Mouse (Mus musculus): ENCODE measurements at regions not wholly inside any gene's neighbourhood (a gene's known extent, or its start where the extent isn't known, plus 50 kb on each side); places are given as distances from the start of the nearest gene placed in this dataset.

- 37% methylated on average over 6 of the region's 6 CpGs for WGBS
- peaks cover 14% of the 10 kb centered on the region for H3K4me1 ChIP-seq (ENCODE audit: insufficient read depth, low read depth, low read length)
- H3K27me3 ChIP-seq (replicated peaks; ENCODE audit: insufficient read depth, low read length) = no peaks in the 10 kb centered on the region
- DNase-seq (ENCODE audit: low spot score) (peak; percentile 70), ATAC-seq (peak; percentile 18)
- no peaks in the 10 kb centered on the region for H3K36me3 ChIP-seq (ENCODE audit: insufficient read depth, low read length)
- H3K4me3 ChIP-seq (ENCODE audit: low read depth, low read length) = no peak overlapping the region
- H3K9ac ChIP-seq (replicated peaks; ENCODE audit: low read depth) = no peak overlapping the region
- H3K4me2 ChIP-seq (replicated peaks; ENCODE audit: low read depth, low read length) = no peak overlapping the region
- H3K27ac ChIP-seq (ENCODE audit: low read length) = peak overlapping the region; percentile 58
- H3K9me3 ChIP-seq (ENCODE audit: low read length) = no peaks in the 10 kb centered on the region
- no peak for TF ChIP-seq EP300 (IDR thresholded peaks at IDR 0.05)
- TF ChIP-seq CTCF (IDR thresholded peaks at IDR 0.05) = no peak
These were observed 100.9 kb downstream of the Zfp36l1 start for GRCm38 (mm10) chr12:80011916-80012315.

GRCm38 (mm10) chr12:80010947-80011346 lies 101.9 kb downstream of the Zfp36l1 start:
- WGBS = 37% methylated on average over 1 of the region's 1 CpGs
- H3K27me3 ChIP-seq (replicated peaks; ENCODE audit: insufficient read depth, low read length) = no peaks in the 10 kb centered on the region
- DNase-seq (ENCODE audit: low spot score) (peak; percentile 87), ATAC-seq (peak; percentile 62)
- H3K9ac ChIP-seq (replicated peaks; ENCODE audit: low read depth) = no peak overlapping the region
- no peaks in the 10 kb centered on the region for H3K36me3 ChIP-seq (ENCODE audit: insufficient read depth, low read length)
- peaks cover 14% of the 10 kb centered on the region for H3K4me1 ChIP-seq (ENCODE audit: insufficient read depth, low read depth, low read length)
- TF ChIP-seq CTCF (IDR thresholded peaks at IDR 0.05) = no peak
- peak; percentile 77 for TF ChIP-seq EP300 (IDR thresholded peaks at IDR 0.05)
- H3K4me3 ChIP-seq (ENCODE audit: low read depth, low read length) = no peak overlapping the region
- no peak overlapping the region for H3K4me2 ChIP-seq (replicated peaks; ENCODE audit: low read depth, low read length)
- no peaks in the 10 kb centered on the region for H3K9me3 ChIP-seq (ENCODE audit: low read length)
- no peak overlapping the region for H3K27ac ChIP-seq (ENCODE audit: low read length)

DNA sequence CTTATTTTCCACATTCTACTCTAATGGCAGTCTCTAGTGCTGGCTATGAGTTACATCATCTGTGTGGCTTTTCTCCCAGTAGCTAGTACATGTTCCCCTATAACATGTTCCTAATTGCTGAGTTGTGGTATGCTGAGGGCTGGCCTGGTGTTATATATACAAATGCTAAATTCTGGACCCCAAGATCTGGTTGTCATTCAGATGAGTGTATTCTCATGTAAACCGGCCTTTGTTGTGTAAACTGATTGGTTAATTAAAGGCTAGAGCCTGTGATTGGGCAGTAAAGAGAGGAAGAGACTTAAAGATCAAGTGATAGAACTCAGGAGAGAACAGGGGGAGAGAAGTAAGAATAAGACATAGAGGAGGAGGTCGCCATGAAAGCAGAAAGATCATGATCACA lies 102.6 kb downstream of the Zfp36l1 start:
- no peaks in the 10 kb centered on the region for H3K36me3 ChIP-seq (ENCODE audit: insufficient read depth, low read length)
- H3K9ac ChIP-seq (replicated peaks; ENCODE audit: low read depth) = no peak overlapping the region
- TF ChIP-seq EP300 (IDR thresholded peaks at IDR 0.05) (no peak), CTCF (IDR thresholded peaks at IDR 0.05) (no peak)
- H3K4me3 ChIP-seq (ENCODE audit: low read depth, low read length) = no peak overlapping the region
- DNase-seq (ENCODE audit: low spot score) (peak; percentile 36), ATAC-seq (no peak)
- 66% methylated on average over 2 of the region's 2 CpGs for WGBS
- peak overlapping the region; percentile 14; the same call in 1 of the 2 replicates for H3K27ac ChIP-seq (ENCODE audit: low read length)
- no peaks in the 10 kb centered on the region for H3K9me3 ChIP-seq (ENCODE audit: low read length)
- no peaks in the 10 kb centered on the region for H3K27me3 ChIP-seq (replicated peaks; ENCODE audit: insufficient read depth, low read length)
- H3K4me2 ChIP-seq (replicated peaks; ENCODE audit: low read depth, low read length) = no peak overlapping the region
- peaks cover 14% of the 10 kb centered on the region for H3K4me1 ChIP-seq (ENCODE audit: insufficient read depth, low read depth, low read length)

DNA sequence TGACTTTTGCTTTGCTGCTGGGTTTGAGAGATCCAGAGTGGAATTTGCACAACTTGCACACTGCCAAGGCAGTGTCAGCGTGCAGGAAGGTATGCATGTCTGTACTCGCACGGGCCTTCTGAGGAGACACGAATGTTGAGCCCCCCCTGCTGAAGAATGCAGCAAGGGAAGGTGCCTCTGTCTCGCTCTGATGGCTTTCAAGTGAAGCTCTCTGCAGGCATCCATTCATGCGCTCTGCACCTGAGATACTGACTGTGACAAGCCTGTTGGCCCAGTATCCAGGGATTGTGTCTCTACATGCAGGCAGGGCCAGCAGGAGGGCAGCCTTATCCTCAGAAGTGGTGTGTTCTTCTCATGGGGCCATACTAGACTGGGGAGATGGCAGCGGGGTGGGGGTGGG lies 105.0 kb downstream of the Zfp36l1 start:
- DNase-seq (ENCODE audit: low spot score) (no peak), ATAC-seq (no peak)
- H3K9me3 ChIP-seq (ENCODE audit: low read length) = no peaks in the 10 kb centered on the region
- 49% methylated on average over 7 of the region's 7 CpGs for WGBS
- TF ChIP-seq CTCF (IDR thresholded peaks at IDR 0.05) (no peak), EP300 (IDR thresholded peaks at IDR 0.05) (no peak)
- H3K27ac ChIP-seq (ENCODE audit: low read length) = no peak overlapping the region
- H3K9ac ChIP-seq (replicated peaks; ENCODE audit: low read depth) = no peak overlapping the region
- no peak overlapping the region for H3K4me3 ChIP-seq (ENCODE audit: low read depth, low read length)
- H3K4me2 ChIP-seq (replicated peaks; ENCODE audit: low read depth, low read length) = no peak overlapping the region
- peaks cover 8% of the 10 kb centered on the region for H3K4me1 ChIP-seq (ENCODE audit: insufficient read depth, low read depth, low read length)
- no peaks in the 10 kb centered on the region for H3K27me3 ChIP-seq (replicated peaks; ENCODE audit: insufficient read depth, low read length)
- no peaks in the 10 kb centered on the region for H3K36me3 ChIP-seq (ENCODE audit: insufficient read depth, low read length)

DNA sequence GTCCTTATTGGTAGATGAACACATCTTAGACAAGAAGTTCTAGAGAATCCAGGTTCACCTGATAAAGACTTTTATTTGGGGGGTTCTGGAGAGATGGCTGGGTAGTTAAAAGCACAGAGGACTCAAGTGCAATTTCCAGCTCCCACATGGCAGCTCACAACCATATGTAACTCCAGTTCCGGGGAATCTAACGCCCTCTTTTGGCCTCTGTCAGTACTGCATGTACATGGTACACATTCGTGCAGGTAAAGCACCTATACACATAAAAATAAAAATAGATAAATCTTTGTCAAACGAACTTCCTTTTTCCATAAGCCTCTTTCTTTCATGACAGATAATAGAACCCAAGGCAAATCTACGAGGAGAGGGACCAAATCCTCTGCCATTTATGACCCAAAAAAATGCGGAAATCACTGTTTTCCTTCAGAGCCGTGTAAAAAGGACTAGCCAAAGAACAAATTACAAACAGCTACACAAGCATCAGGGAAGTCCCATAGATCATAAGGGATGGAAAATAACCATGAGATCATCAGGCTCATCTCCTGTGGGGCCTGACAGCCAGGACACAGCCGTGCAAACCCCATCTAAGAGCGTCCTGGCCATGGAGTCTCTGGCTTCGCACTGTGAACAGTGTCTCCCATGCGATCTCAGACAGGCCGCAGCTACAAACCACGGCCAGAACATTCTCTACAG lies 107.4 kb downstream of the Zfp36l1 start:
- H3K27ac ChIP-seq (ENCODE audit: low read length) = no peak overlapping the region
- 0 out of 2 replicates have a peak, but pooled peaks have one; percentile 7 for TF ChIP-seq CTCF (IDR thresholded peaks at IDR 0.05)
- TF ChIP-seq EP300 (IDR thresholded peaks at IDR 0.05) = no peak
- H3K9ac ChIP-seq (replicated peaks; ENCODE audit: low read depth) = no peak overlapping the region

DNA sequence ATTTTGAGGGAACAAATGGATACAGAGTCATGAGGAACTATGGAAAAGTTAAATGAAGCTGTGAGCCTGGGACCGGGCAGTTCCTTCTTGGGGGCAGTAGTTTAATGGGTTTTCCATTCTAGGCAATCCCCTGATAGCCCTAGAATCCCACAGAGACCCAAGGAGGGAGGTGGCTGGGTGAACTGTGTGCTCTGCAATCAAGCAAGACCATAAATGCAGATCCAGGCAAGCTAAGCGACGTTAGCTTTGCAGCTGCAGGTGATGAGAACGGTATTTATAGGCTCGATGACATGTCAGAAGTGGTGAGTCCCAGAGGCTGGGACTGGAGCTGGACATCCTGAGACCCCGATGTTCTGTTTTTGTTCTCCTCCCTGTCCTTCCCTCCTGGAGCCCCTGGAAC lies 108.2 kb downstream of the Zfp36l1 start:
- ATAC-seq (no peak), DNase-seq (ENCODE audit: low spot score) (no peak)
- Histone ChIP-seq H3K9ac (replicated peaks; ENCODE audit: low read depth) (no peak overlapping the region), H3K27me3 (replicated peaks; ENCODE audit: insufficient read depth, low read length) (no peaks in the 10 kb centered on the region), H3K4me2 (replicated peaks; ENCODE audit: low read depth, low read length) (no peak overlapping the region), H3K9me3 (ENCODE audit: low read length) (no peaks in the 10 kb centered on the region), H3K36me3 (ENCODE audit: insufficient read depth, low read length) (no peaks in the 10 kb centered on the region), H3K4me1 (ENCODE audit: insufficient read depth, low read depth, low read length) (peaks cover 4% of the 10 kb centered on the region; the same call in 1 of the 2 replicates), H3K27ac (ENCODE audit: low read length) (no peak overlapping the region), H3K4me3 (ENCODE audit: low read depth, low read length) (no peak overlapping the region)
- WGBS = 79% methylated on average over 6 of the region's 6 CpGs
- TF ChIP-seq CTCF (IDR thresholded peaks at IDR 0.05) (no peak), EP300 (IDR thresholded peaks at IDR 0.05) (no peak)

More for the DNA sequence above, 107.4 kb downstream of the Zfp36l1 start:
- 82% methylated on average over 13 of the region's 13 CpGs for WGBS
- Histone ChIP-seq H3K4me1 (ENCODE audit: insufficient read depth, low read depth, low read length) (peaks cover 4% of the 10 kb centered on the region; the same call in 1 of the 2 replicates), H3K4me3 (ENCODE audit: low read depth, low read length) (no peak overlapping the region), H3K27me3 (replicated peaks; ENCODE audit: insufficient read depth, low read length) (no peaks in the 10 kb centered on the region), H3K36me3 (ENCODE audit: insufficient read depth, low read length) (no peaks in the 10 kb centered on the region), H3K4me2 (replicated peaks; ENCODE audit: low read depth, low read length) (no peak overlapping the region), H3K9me3 (ENCODE audit: low read length) (no peaks in the 10 kb centered on the region)
- ATAC-seq (no peak), DNase-seq (ENCODE audit: low spot score) (no peak)

All from lung, postnatal 0 days (tissue).